Mouse (Mus musculus) granulocyte monocyte progenitor cell, adult 5-6 weeks (primary cell): Measurements from ENCODE around the gene Calca. TPM values are rescaled to one million over a fixed set of nuclear protein-coding genes. Genes with fewer than 3 reads are reported as not detected.
A peak's percentile ranks its signal among the peaks of the same experiment; 100 is the strongest.
"Not testable (repeated sequence)": the region's sequence is repeated elsewhere in the genome, so short reads cannot be mapped to it uniquely, and the experiment has no call there.

Experiments
- ATAC-seq: replicated peaks from 2 replicates; pipeline ENCODE4 v1.8.0; 2016; ENCODE audit warnings: mild to moderate bottlenecking, moderate TSS enrichment, inconsistent platforms; ENCODE audit not compliant: poor library complexity, severe bottlenecking
- total RNA-seq, 2 experiments: library from RNA; stranded (forward) in 1 of 2; stranded (reverse) in 1 of 2; fragments of 200-712, 200-1000 nt in 1 of 2; fragments of >200 nt in 1 of 2; fragmentation: Nextera tagmentation in 1 of 2; gene quantifications; 2 replicates each; pipeline ENCODE4 v1.2.3; 2014 to 2017

The Calca gene
- total RNA-seq (2014; fragmentation: Nextera tagmentation) (not detected in 2 replicates), total RNA-seq (2017) (not detected in 2 replicates)

GRCm38 (mm10) chr7:114636102-114636501, at the start of gene Calca:
Gene Calca, minus strand, starts transcription at chr7:114636357.
- ATAC-seq: peak; percentile 79

GRCm38 (mm10) chr7:114672697-114673096, 36.5 kb upstream of the Calca start:
- no peak; the same call in 1 of the 2 replicates for ATAC-seq

GRCm38 (mm10) chr7:114671405-114671804, 35.2 kb upstream of the Calca start:
- peak; percentile 44; the same call in 1 of the 2 replicates for ATAC-seq

- no peak for ATAC-seq
Observed at GRCm38 (mm10) chr7:114649730-114650129, 13.6 kb upstream of the Calca start.

- peak; percentile 62 for ATAC-seq
Observed at GRCm38 (mm10) chr7:114648791-114649190, 12.6 kb upstream of the Calca start.

- peak; percentile 48 for ATAC-seq
Observed at GRCm38 (mm10) chr7:114635569-114636101, 522 bp downstream of the Calca start.

- ATAC-seq: no peak
Observed at GRCm38 (mm10) chr7:114634386-114634785, 1.8 kb downstream of the Calca start.

GRCm38 (mm10) chr7:114625966-114626365, 10.2 kb downstream of the Calca start:
- no peak for ATAC-seq

- ATAC-seq: no peak; the same call in 1 of the 2 replicates
Observed at GRCm38 (mm10) chr7:114616759-114617158, 19.4 kb downstream of the Calca start.

- not testable (repeated sequence) for ATAC-seq
Observed at GRCm38 (mm10) chr7:114594391-114594790, 41.8 kb downstream of the Calca start.

GRCm38 (mm10) chr7:114582441-114582840, 53.7 kb downstream of the Calca start:
- no peak for ATAC-seq

Other genes with a start within 250 kb of the Calca start
- 3.7 and 8.1 TPM in 2 replicates for gene Pde3b, start 221.1 kb downstream of the Calca start, total RNA-seq (2014; fragmentation: Nextera tagmentation)
- gene Pde3b, start 221.1 kb downstream of the Calca start, total RNA-seq (2017): 14.3 and 15.0 TPM in 2 replicates
- 2.3 TPM in 1 of 2 replicates, not detected in the other for gene Cyp2r1, start 73.4 kb downstream of the Calca start, total RNA-seq (2014; fragmentation: Nextera tagmentation)
- 1.9 and 2.0 TPM in 2 replicates for gene Cyp2r1, start 73.4 kb downstream of the Calca start, total RNA-seq (2017)
- gene Calcb, start 82.3 kb upstream of the Calca start, total RNA-seq (2014; fragmentation: Nextera tagmentation): not detected in 2 replicates
- gene Calcb, start 82.3 kb upstream of the Calca start, total RNA-seq (2017): not detected in 2 replicates
- not detected in 2 replicates for gene Insc, start 107.3 kb upstream of the Calca start, total RNA-seq (2014; fragmentation: Nextera tagmentation)
- not detected in 2 replicates for gene Insc, start 107.3 kb upstream of the Calca start, total RNA-seq (2017)